Mouse (Mus musculus) lung, postnatal 4 days (tissue): ENCODE data around the gene Olfr998.
A peak's percentile ranks its signal among the peaks of the same experiment; 100 is the strongest.
"Not testable (repeated sequence)": the region's sequence is repeated elsewhere in the genome, so short reads cannot be mapped to it uniquely, and the experiment has no call there.

ENCODE experiments used
- DNase-seq, 2 experiments: peaks; one replicate each; pipeline ENCODE4 v3.0.0; 2021

The Olfr998 gene

DNA sequence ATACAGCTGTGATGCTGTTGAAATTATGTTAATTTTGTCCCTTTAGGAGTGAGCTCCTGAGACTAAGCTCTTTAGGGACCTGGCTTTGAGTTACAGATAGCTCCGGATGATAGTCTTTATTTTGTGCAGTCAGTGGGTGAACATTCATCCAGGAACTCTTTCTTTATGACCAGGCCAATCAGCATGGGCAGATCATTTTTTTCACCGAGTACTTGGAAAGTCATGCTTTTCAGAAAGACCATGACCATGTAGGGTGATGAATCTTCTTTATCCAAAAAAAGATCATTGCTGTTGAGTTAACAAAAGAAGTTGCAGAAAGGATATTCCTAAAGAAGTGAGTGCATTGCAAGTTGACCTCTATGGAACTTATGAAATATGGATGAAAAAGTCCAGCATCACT lies at the start of gene Olfr998:
Gene Olfr998 (plus strand): TSS at position 301 of the 400 bp plus-strand sequence.
- not testable (repeated sequence) for DNase-seq

DNA sequence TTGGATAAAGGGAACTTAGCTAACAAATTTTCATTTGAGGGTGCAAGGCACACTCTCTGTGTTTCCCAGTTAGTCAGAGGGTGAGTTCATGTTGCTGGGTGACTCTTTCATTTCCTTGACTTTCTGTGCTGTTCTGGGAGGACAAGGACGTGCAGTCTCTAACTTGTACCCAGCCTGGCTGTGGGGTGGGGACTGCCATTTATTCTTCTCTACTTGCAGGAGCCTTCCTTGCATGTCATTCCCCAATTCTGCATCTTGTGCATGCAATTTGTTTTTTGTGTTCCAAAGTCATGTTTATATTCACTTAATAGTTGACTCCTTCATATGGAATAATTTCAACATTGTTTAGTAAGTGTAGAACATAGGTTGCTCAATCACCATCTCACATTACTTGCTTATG lies 33.9 kb upstream of the Olfr998 start:
- no peak for DNase-seq

DNA sequence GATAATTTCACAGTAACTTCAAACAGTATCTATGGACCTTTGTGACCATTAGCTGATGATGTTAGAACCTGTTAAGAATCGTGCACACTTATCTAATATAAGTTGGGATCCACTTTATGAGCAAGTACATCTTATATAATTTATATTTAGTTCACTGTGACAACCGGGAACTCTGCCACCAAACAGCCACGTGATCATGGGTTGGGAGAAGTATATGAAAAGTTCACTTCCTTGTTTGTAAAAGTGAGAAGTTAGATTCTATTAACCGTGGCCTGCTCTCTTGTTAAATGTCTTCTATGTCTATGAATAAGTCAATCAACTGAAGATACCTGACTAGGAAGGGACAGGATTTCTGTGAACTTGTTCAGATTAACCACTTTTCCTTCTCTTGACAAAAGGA lies 28.5 kb upstream of the Olfr998 start:
- DNase-seq: no peak

DNA sequence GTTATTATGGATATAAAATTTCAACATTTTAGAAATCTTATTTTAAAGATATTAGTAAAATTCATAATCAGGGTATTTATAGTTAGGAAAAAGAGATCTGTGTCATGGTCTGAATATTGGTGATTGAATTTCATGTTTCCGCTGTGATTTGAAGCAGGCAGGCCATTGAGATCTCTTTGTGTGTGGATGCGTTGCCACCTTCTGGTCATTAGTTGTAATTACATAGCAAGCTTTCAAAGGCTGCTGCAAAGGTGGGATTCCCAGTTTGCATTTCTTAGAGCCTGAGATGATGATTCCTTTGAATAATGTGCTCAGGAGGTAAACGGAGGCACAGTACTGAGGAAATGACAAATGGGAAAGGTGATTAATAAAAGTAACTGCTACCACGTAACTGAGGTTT lies 27.6 kb upstream of the Olfr998 start:
- peak in 1 of 2 experiments; percentile 24 for DNase-seq

DNA sequence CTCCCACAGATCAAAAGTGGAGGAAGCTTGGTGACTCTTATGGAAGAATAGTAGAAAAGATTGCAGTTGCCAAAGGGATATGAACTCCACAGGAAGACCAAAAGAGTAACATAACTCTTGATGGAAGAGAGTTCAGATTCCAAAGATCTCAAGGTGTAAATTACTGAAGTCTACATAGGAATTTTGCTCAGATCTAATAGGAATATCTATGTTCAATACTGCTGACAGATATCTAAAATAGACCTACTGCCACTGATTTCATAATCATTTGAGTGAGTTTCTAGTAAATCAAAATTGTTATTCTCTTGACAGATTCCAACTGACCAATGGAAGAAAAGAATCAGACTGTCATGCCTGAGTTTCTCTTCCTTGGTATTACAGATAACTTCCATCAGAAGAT lies 9.8 kb upstream of the Olfr998 start, which contains the start of gene Olfr996:
Gene Olfr996 (plus strand): TSS at position 301 of the 400 bp plus-strand sequence.
- no peak for DNase-seq

DNA sequence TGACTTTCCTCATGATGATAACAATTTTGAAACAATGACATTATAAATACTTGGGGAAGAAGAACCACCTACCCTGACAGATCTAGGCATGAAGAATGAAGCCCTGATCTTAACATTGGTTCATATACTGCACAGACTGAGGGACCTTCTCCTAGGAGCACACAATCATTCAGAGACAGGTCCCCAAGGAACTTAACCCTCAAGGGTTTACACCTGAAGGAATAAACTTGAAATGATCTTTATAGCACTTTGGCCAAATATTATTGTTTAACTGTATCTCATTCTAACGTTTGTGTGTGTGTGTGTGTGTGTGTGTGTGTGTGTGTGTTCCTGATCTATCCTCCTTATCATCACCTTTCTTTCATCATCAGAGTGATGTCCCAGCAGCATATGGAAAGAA lies 23.1 kb downstream of the Olfr998 start, which contains the start of gene Olfr1000:
Gene Olfr1000 (minus strand): TSS at position 101 of the 400 bp plus-strand sequence.
- no peak for DNase-seq
